ENCODE assay signal across 15 mouse cellular contexts in genomic region chr5:5264712-5265111, GRCm38 (mm10).
DNase-seq lines count a peak whose midpoint lies in the region; ATAC-seq and TF ChIP-seq lines count a peak whose summit lies in the region.
"Had no signal": no experiment of that assay in that cellular context is flagged by ENCODE, and none has a peak within 500 bp of the region (broad histone marks: within the 10 kb centered on the region; RNA-seq: fewer than 3 reads in every experiment).

No protein-coding gene starts in this region.

- no peaks in the 10 kb centered on the region for H3K9me3 ChIP-seq in forebrain, embryonic 12.5 days
- H3K9me3 ChIP-seq in forebrain, embryonic 10.5 days = no peaks in the 10 kb centered on the region
- H3K9me3 ChIP-seq in forebrain, embryonic 16.5 days (ENCODE audit: control insufficient read depth, low read length) = no peaks in the 10 kb centered on the region
- no peaks in the 10 kb centered on the region for H3K9me3 ChIP-seq in midbrain, embryonic 14.5 days (ENCODE audit: control insufficient read depth, low read length)
- H3K9me3 ChIP-seq: embryonic facial prominence, embryonic 15.5 days; heart, embryonic 15.5 days; kidney, embryonic 15.5 days had no signal

- no peak for TF ChIP-seq CTCF in layer of hippocampus, adult 2 months (conservative IDR thresholded peaks at IDR 0.05)

- H3K36me3 ChIP-seq in forebrain, embryonic 12.5 days (replicated peaks) = no peaks in the 10 kb centered on the region
- H3K36me3 ChIP-seq in forebrain, embryonic 10.5 days (replicated peaks) = no peaks in the 10 kb centered on the region
- H3K36me3 ChIP-seq in forebrain, embryonic 16.5 days (ENCODE audit: control insufficient read depth, insufficient read depth) = no peaks in the 10 kb centered on the region
- H3K36me3 ChIP-seq in midbrain, embryonic 14.5 days (ENCODE audit: control insufficient read depth, insufficient read depth, low read length) = no peaks in the 10 kb centered on the region
- H3K36me3 ChIP-seq: embryonic facial prominence, embryonic 15.5 days; heart, embryonic 15.5 days; kidney, embryonic 15.5 days had no signal

- peaks cover 24% of the 10 kb centered on the region for H3K4me1 ChIP-seq in forebrain, embryonic 12.5 days
- peaks cover 25% of the 10 kb centered on the region for H3K4me1 ChIP-seq in forebrain, embryonic 10.5 days
- peaks cover 28% of the 10 kb centered on the region for H3K4me1 ChIP-seq in forebrain, embryonic 16.5 days (replicated peaks; ENCODE audit: control insufficient read depth, insufficient read depth, low read length)
- H3K4me1 ChIP-seq in midbrain, embryonic 14.5 days (ENCODE audit: control insufficient read depth, insufficient read depth, low read length) = peaks cover 16% of the 10 kb centered on the region

- H3K4me2 ChIP-seq in forebrain, embryonic 12.5 days = peak overlapping the region; percentile 34
- H3K4me2 ChIP-seq in forebrain, embryonic 16.5 days (ENCODE audit: low read length) = peak overlapping the region; percentile 53
- H3K4me2 ChIP-seq in midbrain, embryonic 14.5 days (ENCODE audit: low read length) = peak overlapping the region; percentile 50
- H3K4me2 ChIP-seq: kidney, embryonic 15.5 days had no signal

- H3K27me3 ChIP-seq in forebrain, embryonic 12.5 days = no peaks in the 10 kb centered on the region
- H3K27me3 ChIP-seq in forebrain, embryonic 10.5 days (ENCODE audit: poor library complexity, severe bottlenecking) = no peaks in the 10 kb centered on the region
- H3K27me3 ChIP-seq in forebrain, embryonic 16.5 days (replicated peaks; ENCODE audit: control insufficient read depth, insufficient read depth, low read length) = no peaks in the 10 kb centered on the region
- no peaks in the 10 kb centered on the region for H3K27me3 ChIP-seq in midbrain, embryonic 14.5 days (ENCODE audit: control insufficient read depth, insufficient read depth, low read length)
- H3K27me3 ChIP-seq: CH12.LX; embryonic facial prominence, embryonic 15.5 days; heart, embryonic 15.5 days; kidney, embryonic 15.5 days had no signal

- no peak overlapping the region for H3K9ac ChIP-seq in forebrain, embryonic 12.5 days
- H3K9ac ChIP-seq in forebrain, embryonic 16.5 days (replicated peaks; ENCODE audit: low read depth, low read length) = no peak overlapping the region
- H3K9ac ChIP-seq in midbrain, embryonic 14.5 days (replicated peaks; ENCODE audit: low read length) = no peak overlapping the region; the same call in 1 of the 2 replicates
- H3K9ac ChIP-seq: embryonic facial prominence, embryonic 15.5 days; heart, embryonic 15.5 days; kidney, embryonic 15.5 days; liver, embryonic 14.5 days had no signal

- no peak overlapping the region for H3K27ac ChIP-seq in forebrain, embryonic 12.5 days
- no peak overlapping the region for H3K27ac ChIP-seq in forebrain, embryonic 10.5 days
- peak overlapping the region; percentile 93 for H3K27ac ChIP-seq in layer of hippocampus, adult 2 months
- peak overlapping the region; percentile 63 for H3K27ac ChIP-seq in forebrain, embryonic 16.5 days (ENCODE audit: low read length)
- H3K27ac ChIP-seq in midbrain, embryonic 14.5 days (replicated peaks; ENCODE audit: low read depth, low read length) = peak overlapping the region; percentile 85
- H3K27ac ChIP-seq: embryonic facial prominence, embryonic 15.5 days; heart, embryonic 15.5 days; kidney, embryonic 15.5 days; liver, embryonic 14.5 days had no signal

- DNase-seq in forebrain, embryonic 10.5 days (ENCODE audit: extremely low spot score, low spot score) = no peak
- no peak for DNase-seq in layer of hippocampus, adult 2 months (ENCODE audit: low spot score in 2 of 2)
- no peak for DNase-seq in layer of hippocampus, adult 9-10 months (ENCODE audit: low spot score)
- DNase-seq in midbrain, embryonic 14.5 days = no peak
- no peak for DNase-seq in urinary bladder, adult 18-20 months (ENCODE audit: low spot score in 2 of 2)
- DNase-seq in spleen, postnatal 10 days (ENCODE audit: low spot score in 2 of 2) = no peak
- DNase-seq: lung, postnatal 10 days had no signal

- WGBS in forebrain, embryonic 12.5 days = 84% methylated on average over 2 of the region's 2 CpGs
- WGBS in forebrain, embryonic 10.5 days = 80% methylated on average over 2 of the region's 2 CpGs
- WGBS in forebrain, embryonic 16.5 days = 87% methylated on average over 2 of the region's 2 CpGs
- 76% methylated on average over 2 of the region's 2 CpGs for WGBS in midbrain, embryonic 14.5 days

- H3K4me3 ChIP-seq in forebrain, embryonic 12.5 days (replicated peaks) = no peak overlapping the region
- H3K4me3 ChIP-seq in forebrain, embryonic 10.5 days = no peak overlapping the region
- peak overlapping the region; percentile 60 for H3K4me3 ChIP-seq in layer of hippocampus, adult 2 months
- H3K4me3 ChIP-seq in forebrain, embryonic 16.5 days (replicated peaks; ENCODE audit: low read length) = peak overlapping the region; percentile 31
- peak overlapping the region; percentile 31 for H3K4me3 ChIP-seq in midbrain, embryonic 14.5 days (replicated peaks; ENCODE audit: low read depth, low read length)
- H3K4me3 ChIP-seq: embryonic facial prominence, embryonic 15.5 days; kidney, embryonic 15.5 days had no signal

- ATAC-seq in forebrain, embryonic 12.5 days (ENCODE audit: low FRiP score) = no peak
- ATAC-seq in forebrain, embryonic 16.5 days = no peak
- ATAC-seq in midbrain, embryonic 14.5 days (ENCODE audit: low FRiP score, low TSS enrichment) = no peak
- ATAC-seq: activated CD4-positive, CD25-positive, alpha-beta regulatory T cell, adult 4 months had no signal

Comparison
In these comparisons a context has a peak if more than half of its experiments do, and no peak if none do; other contexts are left out.
1. H3K27ac ChIP-seq: peak in layer of hippocampus, adult 2 months (single experiment), forebrain, embryonic 16.5 days (single experiment) and midbrain, embryonic 14.5 days (single experiment); none in forebrain, embryonic 12.5 days (single experiment) and forebrain, embryonic 10.5 days (single experiment).
2. H3K4me3 ChIP-seq: peak in layer of hippocampus, adult 2 months (single experiment), forebrain, embryonic 16.5 days (single experiment) and midbrain, embryonic 14.5 days (single experiment); none in forebrain, embryonic 12.5 days (single experiment) and forebrain, embryonic 10.5 days (single experiment).
3. Peak in every context shown above with its lines, with median percentiles within 50 percentile points of each other: H3K4me2 ChIP-seq.